Mouse (Mus musculus): ENCODE measurements around the gene Pter.

DNA sequence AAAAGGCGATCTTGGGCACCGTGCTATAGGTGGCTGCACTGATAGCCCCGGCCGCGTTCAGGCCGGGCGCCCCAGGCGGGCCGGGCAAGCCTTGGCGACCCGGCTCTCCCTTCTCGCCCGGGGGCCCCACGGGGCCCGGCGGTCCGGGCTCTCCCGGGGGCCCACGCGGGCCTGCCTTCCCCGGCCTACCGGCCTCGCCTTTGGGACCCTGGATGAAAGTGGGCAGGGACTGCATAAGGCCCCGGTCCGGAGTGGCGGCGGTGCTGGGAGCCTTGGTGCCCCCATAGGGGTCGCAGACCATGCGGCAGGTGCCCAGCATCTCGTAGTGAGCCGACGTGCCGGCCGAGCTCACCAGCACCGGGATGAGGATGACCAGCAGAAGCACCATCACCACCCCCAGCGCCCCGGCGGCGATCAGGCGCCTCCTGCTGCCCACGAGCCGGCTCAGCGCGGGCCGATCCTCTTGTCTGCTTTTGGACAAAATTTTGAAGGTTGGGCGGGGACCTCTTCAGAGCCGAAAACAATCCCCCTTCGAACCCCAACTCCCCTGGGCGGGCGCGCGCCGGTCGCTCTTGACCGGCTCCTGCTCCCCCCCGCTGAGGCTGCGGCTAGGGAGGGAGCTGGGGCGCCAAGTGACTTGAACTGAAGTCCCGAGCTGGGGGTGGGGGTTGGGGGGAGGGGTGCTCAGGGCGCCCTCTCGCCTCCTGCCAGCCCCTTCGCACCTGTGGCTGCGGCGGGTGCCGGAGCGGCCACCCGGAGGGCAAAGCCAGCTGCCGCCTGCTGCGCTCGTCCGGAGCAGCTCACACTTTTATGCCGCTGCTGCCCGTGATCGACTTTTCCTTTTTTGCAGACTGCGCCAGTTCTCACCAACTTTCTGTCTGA lies 86.9 kb downstream of the Pter start:
- no peak for TF ChIP-seq CTCF (conservative IDR thresholded peaks at IDR 0.05; ENCODE audit: low read length)
- no peak for TF ChIP-seq NANOG (IDR thresholded peaks at IDR 0.05; ENCODE audit: borderline replicate concordance, low read length)
- TF ChIP-seq POU5F1 (IDR thresholded peaks at IDR 0.05; ENCODE audit: borderline replicate concordance, low read length), result no peak
